9 mouse cellular contexts compared by ENCODE assay signal in genomic region chr7:135488214-135488810, GRCm38 (mm10). TPM values are rescaled to one million over a fixed set of nuclear protein-coding genes. Genes with fewer than 3 reads are reported as not detected.
A peak's percentile ranks its signal among the peaks of the same experiment; 100 is the strongest.
DNase-seq lines count a peak whose midpoint lies in the region; TF ChIP-seq lines count a peak whose summit lies in the region.
"Had no signal": no experiment of that assay in that cellular context is flagged by ENCODE, and none has a peak within 500 bp of the region (broad histone marks: within the 10 kb centered on the region; RNA-seq: fewer than 3 reads in every experiment).

No protein-coding gene starts in this region.

- H3K27me3 ChIP-seq in heart, adult 2 months (ENCODE audit: control insufficient read depth, insufficient read depth, low read length): no peaks in the 10 kb centered on the region
- no peaks in the 10 kb centered on the region for H3K27me3 ChIP-seq in thymus, adult 2 months (ENCODE audit: control insufficient read depth, insufficient read depth, low read length)
- H3K27me3 ChIP-seq in limb, embryonic 10.5 days (ENCODE audit: low read depth, poor library complexity, severe bottlenecking): peaks cover 38% of the 10 kb centered on the region; the same call in 1 of the 2 replicates

- no peak for TF ChIP-seq POLR2A in heart, adult 2 months (IDR thresholded peaks at IDR 0.05; ENCODE audit: insufficient read depth, low read depth, low read length)
- no peak for TF ChIP-seq POLR2A in thymus, adult 2 months (IDR thresholded peaks at IDR 0.05; ENCODE audit: control insufficient read depth, extremely low read depth, insufficient read depth, low read length, poor library complexity)

- intact Hi-C loops in heart, adult 2 months (cut with DNase I): loop anchor here (10.0 kb wide), 2 partner anchors 1634 to 1684 kb away; no protein-coding TSS in a partner anchor
- intact Hi-C loops in heart, postnatal 25 days (cut with DNase I): loop anchor here (5.0 kb wide), 1 partner anchor 1631 kb away; no protein-coding TSS in a partner anchor

- peak; percentile 60 for TF ChIP-seq CTCF in heart, adult 2 months (IDR thresholded peaks at IDR 0.05)
- peak; percentile 68; the same call in 1 of the 2 replicates for TF ChIP-seq CTCF in thymus, adult 2 months (IDR thresholded peaks at IDR 0.05; ENCODE audit: borderline replicate concordance, control insufficient read depth, extremely low read depth, insufficient read depth, low read length, poor library complexity)

- H3K4me1 ChIP-seq in heart, adult 2 months (ENCODE audit: control insufficient read depth, insufficient read depth, low read length): no peaks in the 10 kb centered on the region
- H3K4me1 ChIP-seq in thymus, adult 2 months (replicated peaks; ENCODE audit: control insufficient read depth, insufficient read depth, low read length): no peaks in the 10 kb centered on the region
- peaks cover 26% of the 10 kb centered on the region for H3K4me1 ChIP-seq in limb, embryonic 10.5 days

- H3K4me3 ChIP-seq in heart, adult 2 months: no peak overlapping the region
- H3K4me3 ChIP-seq in thymus, adult 2 months (ENCODE audit: control insufficient read depth, insufficient read depth, low read length): no peak overlapping the region
- no peak overlapping the region for H3K4me3 ChIP-seq in limb, embryonic 10.5 days

- no peak overlapping the region for H3K9ac ChIP-seq in heart, adult 2 months (ENCODE audit: low read depth, low read length)

- H3K27ac ChIP-seq in heart, adult 2 months: no peak overlapping the region
- no peak overlapping the region for H3K27ac ChIP-seq in thymus, adult 2 months (ENCODE audit: control insufficient read depth, insufficient read depth, low read length)
- no peak overlapping the region for H3K27ac ChIP-seq in limb, embryonic 10.5 days

- no peaks in the 10 kb centered on the region for H3K9me3 ChIP-seq in limb, embryonic 10.5 days (replicated peaks)

- H3K36me3 ChIP-seq in heart, adult 2 months (ENCODE audit: control insufficient read depth, insufficient read depth, low read length): no peaks in the 10 kb centered on the region
- no peaks in the 10 kb centered on the region for H3K36me3 ChIP-seq in thymus, adult 2 months (ENCODE audit: control insufficient read depth, insufficient read depth, low read length)
- H3K36me3 ChIP-seq in limb, embryonic 10.5 days: no peaks in the 10 kb centered on the region

- no peaks in the 10 kb centered on the region for H3K79me2 ChIP-seq in heart, adult 2 months (replicated peaks; ENCODE audit: control insufficient read depth, insufficient read depth, low read length)

- DNase-seq in heart, adult 2 months: no peak
- no peak for DNase-seq in heart, postnatal 25 days (ENCODE audit: low spot score)
- peak; percentile 37 for DNase-seq in thymus, adult 2 months
- DNase-seq in thymus, adult 18-20 months: no peak
- peak; percentile 63 for DNase-seq in limb, embryonic 10.5 days (ENCODE audit: low spot score)
- no peak for DNase-seq in urinary bladder, postnatal 25 days (ENCODE audit: low spot score)
- no peak for DNase-seq in kidney, adult 18-20 months
- no peak for DNase-seq in heart, adult 8-10 months (ENCODE audit: low spot score)

- WGBS in heart, adult 2 months: 51% methylated on average over 6 of the region's 6 CpGs
- 72% methylated on average over 6 of the region's 6 CpGs for WGBS in thymus, adult 2 months
- WGBS in limb, embryonic 10.5 days: 70% methylated on average over 6 of the region's 6 CpGs

- no peak for TF ChIP-seq EP300 in heart, adult 2 months (IDR thresholded peaks at IDR 0.05; ENCODE audit: insufficient read depth, low read depth, low read length)

RNA-seq across cellular contexts. Expression of gene Clrn3, which starts 40.1 kb away (rescaled TPM):
- not detected for total RNA-seq in heart, adult 2 months (2021)
- not detected in 2 replicates for polyA plus RNA-seq in heart, adult 2 months (2012; rRNA removed)
- total RNA-seq in heart, postnatal 25 days (2021): not detected
- polyA plus RNA-seq in thymus, adult 2 months (2012; rRNA removed): 0.34 and 0.58 TPM in 2 replicates
- not detected in 2 replicates for polyA plus RNA-seq in limb, embryonic 10.5 days (2016; fragmentation: Nextera tagmentation; extraction: Ambion mirVana)
- under 1 TPM in 1 of 4 experiments, not detected in 3; 0.11 TPM for total RNA-seq in heart, adult 8-10 months (2022)
- total RNA-seq: heart, postnatal 36 days had no signal

RNA-seq across cellular contexts. Expression of gene Ptpre, which starts 49.0 kb away (rescaled TPM):
- 1 to 10 TPM; 2.8 to 3.1 TPM for total RNA-seq in heart, adult 2 months (2021)
- 3.6 and 4.1 TPM in 2 replicates for polyA plus RNA-seq in heart, adult 2 months (2012; rRNA removed)
- 1 to 10 TPM; 3.3 to 3.5 TPM for total RNA-seq in heart, postnatal 25 days (2021)
- polyA plus RNA-seq in thymus, adult 2 months (2012; rRNA removed): 19.7 and 19.9 TPM in 2 replicates
- 0.58 and 0.64 TPM in 2 replicates for polyA plus RNA-seq in limb, embryonic 10.5 days (2016; fragmentation: Nextera tagmentation; extraction: Ambion mirVana)
- total RNA-seq in heart, adult 8-10 months (2022): 1 to 10 TPM; 1.9 to 3.8 (median 2.5) TPM

Comparison
In these comparisons a context has a peak if more than half of its experiments do, and no peak if none do; other contexts are left out.
1. DNase-seq: peak in thymus, adult 2 months (single experiment) and limb, embryonic 10.5 days (single experiment); none in heart, adult 2 months (0 of 2), heart, postnatal 25 days (single experiment), thymus, adult 18-20 months (0 of 2), urinary bladder, postnatal 25 days (single experiment), kidney, adult 18-20 months (single experiment) and heart, adult 8-10 months (single experiment).